Mouse (Mus musculus) heart, postnatal 25 days (tissue): ENCODE results near the gene Atp8b5. TPM values are rescaled to one million over a fixed set of nuclear protein-coding genes. Genes with fewer than 3 reads are reported as not detected.
A peak's percentile ranks its signal among the peaks of the same experiment; 100 is the strongest.

Experiments used
- DNase-seq: peaks from one replicate; pipeline ENCODE4 v3.0.0; 2022; ENCODE audit warnings: low spot score
- intact Hi-C: fragments of 180-260 bp; cut with DNase I; formaldehyde crosslinking; loops from one replicate; pipeline ENCODE4 v1.15.1; 2025
- total RNA-seq, 2 experiments: library from RNA; stranded (reverse); gene quantifications; 2 replicates each; pipeline ENCODE4 v1.2.3; 2021

Atp8b5 gene
- total RNA-seq, 2 experiments from 2014 or later, result 0.05 TPM; not detected in 1

- intact Hi-C loops, result no loop called here
Measured at GRCm38 (mm10) chr4:43379601-43380000, 112.6 kb downstream of the Atp8b5 start.

DNA sequence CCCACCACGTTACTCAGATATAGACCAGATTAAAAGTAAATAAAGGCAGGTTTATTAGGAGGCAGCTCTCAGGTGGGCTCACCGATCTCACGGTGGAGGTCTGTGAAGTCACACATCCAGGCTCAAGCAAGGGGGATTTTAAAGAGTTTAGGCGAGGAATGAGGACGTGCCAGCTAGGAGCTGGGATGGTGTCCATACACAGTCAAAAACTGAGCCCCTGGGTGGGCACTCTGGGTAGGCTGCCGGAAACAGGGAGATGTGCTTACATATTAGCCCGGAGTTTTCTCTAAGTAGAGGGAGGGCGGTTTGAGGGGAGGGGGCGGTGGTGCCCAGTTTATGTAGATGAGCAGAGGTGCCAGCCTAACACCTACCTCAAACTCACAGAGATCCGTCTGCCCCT is 114.0 kb downstream of the Atp8b5 start:
- intact Hi-C loops, result loop anchor here (2.0 to 5.0 kb wide), 2 partner anchors 44 to 114 kb away; partner anchors contain the start of gene Atp8b5
- DNase-seq, result no peak

More at GRCm38 (mm10) chr4:43379601-43380000, 112.6 kb downstream of the Atp8b5 start:
- no peak for DNase-seq

DNA sequence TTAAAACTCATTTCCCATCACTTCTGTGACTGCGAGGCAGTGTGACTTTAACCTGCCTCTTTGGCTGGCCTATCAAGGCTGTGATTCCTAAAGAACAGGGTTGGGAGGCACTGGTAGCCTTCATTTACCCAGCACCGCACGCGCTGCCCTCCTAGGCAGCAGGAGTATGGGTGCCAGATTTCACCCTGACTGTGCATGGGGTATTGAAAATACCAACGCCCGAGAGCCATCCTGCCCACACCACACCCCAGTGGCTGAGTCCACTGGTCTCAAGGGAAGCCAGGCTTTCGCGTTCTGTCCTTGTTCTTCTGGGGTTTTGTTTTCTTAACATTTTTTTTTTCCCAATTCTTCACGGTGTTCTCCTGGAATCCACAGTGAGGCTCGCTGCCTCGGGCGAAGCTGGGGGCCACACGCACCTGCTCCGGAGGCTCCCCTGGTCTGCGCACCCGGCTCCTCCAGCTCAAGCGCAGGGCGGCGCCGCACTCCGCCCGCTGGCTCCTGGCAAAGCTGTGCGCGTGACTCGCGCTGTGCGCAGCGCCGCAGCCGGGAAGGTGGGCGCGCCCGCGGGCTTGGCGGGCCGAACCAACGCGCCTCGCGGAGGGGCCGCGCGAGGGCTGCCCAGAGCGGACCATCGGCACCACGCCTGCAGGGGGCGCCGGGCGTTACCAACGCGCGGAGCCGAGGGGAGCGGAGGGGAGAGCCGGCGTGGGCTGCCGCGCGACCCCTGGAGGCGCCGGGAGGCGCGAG is 114.6 kb downstream of the Atp8b5 start, which contains the start of gene Rusc2:
Gene Rusc2 (plus strand): TSS at position 572 of the 747 bp plus-strand sequence.
- intact Hi-C loops, result loop anchor here (1.0 to 5.0 kb wide), 4 partner anchors 25 to 115 kb away; partner anchors contain the start of gene Atp8b5
- peak; percentile 90 for DNase-seq

GRCm38 (mm10) chr4:43382155-43383020 is 115.4 kb downstream of the Atp8b5 start:
- intact Hi-C loops, result loop anchor here (1.0 to 5.0 kb wide), 3 partner anchors 24 to 45 kb away; no protein-coding TSS in a partner anchor
- no peak for DNase-seq

DNA sequence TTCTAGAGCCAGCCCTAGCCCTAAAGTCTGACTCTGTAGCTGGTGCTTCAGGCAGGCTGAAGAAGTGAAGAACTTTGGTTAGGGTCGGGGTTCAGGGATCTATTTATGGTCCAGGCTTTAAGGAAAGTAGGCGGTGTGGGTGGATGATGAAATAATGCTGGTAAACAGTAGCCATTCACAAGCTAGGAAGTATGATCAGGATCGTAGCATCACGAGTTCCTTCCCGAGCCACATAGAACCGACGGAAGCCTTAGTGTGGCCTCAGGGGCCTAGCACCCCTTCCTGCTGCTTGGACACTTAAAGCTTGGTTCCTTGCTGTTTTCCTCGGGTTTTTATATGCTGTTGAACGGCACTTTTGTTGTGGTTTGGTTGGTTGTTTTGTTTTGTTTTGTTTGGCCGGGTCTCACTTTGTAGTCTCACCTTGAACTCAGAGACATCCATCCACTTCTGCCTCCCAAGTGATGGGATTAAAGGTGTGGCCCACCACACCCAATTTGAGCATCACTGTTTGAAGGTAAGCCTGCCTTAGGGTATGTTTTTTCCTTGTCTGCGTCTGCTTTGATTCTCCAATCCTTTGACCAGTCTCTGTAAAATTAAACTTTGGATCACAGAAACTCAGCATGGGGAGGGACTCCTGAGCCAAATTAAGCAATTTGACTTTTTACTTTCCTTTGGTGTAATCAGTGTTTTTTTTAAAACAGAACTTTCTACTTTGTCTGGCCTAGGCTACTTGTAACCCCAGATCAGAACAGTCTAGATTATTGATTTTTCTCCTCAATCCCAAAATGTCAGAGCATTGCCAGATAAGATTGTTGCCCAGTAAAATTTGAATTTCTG is 116.5 kb downstream of the Atp8b5 start:
- intact Hi-C loops, result loop anchor here (2.0 to 5.0 kb wide), 2 partner anchors 23 to 46 kb away; no protein-coding TSS in a partner anchor
- no peak for DNase-seq

- intact Hi-C loops, result loop anchor here (5.0 kb wide), 1 partner anchor 47 kb away; no protein-coding TSS in a partner anchor
- DNase-seq, result no peak
Measured at GRCm38 (mm10) chr4:43384083-43384460, 117.1 kb downstream of the Atp8b5 start.

DNA sequence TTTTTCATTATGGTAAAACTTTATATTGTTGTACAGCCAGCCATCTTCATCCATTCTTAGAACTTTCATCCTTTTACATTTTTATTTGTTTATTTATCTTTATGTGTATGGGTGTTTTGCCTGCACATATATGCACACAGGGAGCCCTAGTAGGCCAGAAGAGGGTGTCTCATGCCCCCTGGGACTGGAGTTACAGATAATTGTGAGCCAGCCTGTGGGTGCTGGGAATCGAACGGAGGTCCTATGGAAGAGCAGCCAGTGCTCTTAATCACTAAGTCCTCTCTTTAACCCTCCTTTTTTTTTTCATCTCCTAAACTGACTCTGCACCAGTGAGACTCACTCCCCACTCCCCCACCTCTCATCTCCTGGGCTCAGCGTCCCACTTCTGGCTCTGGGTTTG is 117.6 kb downstream of the Atp8b5 start:
- intact Hi-C loops, result loop anchor here (5.0 kb wide), 1 partner anchor 47 kb away; no protein-coding TSS in a partner anchor

DNA sequence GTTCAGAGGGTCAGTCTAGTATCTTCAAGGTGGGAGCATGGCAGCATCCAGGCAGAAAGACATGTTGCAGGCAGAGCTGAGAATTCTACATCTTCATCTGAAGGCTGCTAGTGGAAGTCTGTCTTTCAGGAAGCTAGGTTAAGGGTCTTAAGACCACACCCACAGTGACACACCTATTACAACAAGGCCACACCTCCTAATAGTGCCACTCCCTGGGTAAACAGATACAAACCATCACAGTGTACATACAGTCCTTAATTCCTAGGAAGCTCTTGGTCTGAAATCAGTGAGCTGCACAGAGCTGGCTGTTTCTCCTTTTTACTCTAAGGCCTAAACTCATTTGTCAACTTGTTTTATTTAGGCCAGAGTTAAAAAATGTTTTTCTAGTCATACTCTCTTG is 120.0 kb downstream of the Atp8b5 start:
- DNase-seq, result no peak
- intact Hi-C loops, result no loop called here

More for the DNA sequence above, 117.6 kb downstream of the Atp8b5 start:
- DNase-seq, result no peak

DNA sequence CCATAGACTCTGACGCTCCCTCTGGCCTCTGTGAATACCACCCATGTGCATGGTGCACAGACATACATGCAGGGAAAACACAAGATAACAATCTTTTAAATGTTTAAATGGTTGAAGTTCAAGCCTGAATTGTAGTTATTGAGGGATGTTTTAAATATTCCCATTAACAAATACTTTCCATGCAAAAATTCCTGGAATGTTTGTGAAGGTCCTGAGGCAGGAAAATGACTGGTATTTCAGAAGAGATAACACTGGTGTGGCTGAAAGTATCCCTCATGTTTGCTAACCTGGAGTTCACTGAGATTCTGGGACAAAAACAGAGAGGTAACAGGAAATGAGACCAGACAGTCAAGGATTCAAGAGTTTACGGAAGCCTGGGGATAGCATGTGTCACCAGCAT is 122.4 kb downstream of the Atp8b5 start:
- DNase-seq, result no peak
- intact Hi-C loops, result no loop called here

GRCm38 (mm10) chr4:43389845-43390440 is 123.0 kb downstream of the Atp8b5 start:
- intact Hi-C loops, result no loop called here
- peak; percentile 30 for DNase-seq

- intact Hi-C loops, result no loop called here
- DNase-seq, result no peak
Measured at GRCm38 (mm10) chr4:43391521-43392050, 124.6 kb downstream of the Atp8b5 start.

DNA sequence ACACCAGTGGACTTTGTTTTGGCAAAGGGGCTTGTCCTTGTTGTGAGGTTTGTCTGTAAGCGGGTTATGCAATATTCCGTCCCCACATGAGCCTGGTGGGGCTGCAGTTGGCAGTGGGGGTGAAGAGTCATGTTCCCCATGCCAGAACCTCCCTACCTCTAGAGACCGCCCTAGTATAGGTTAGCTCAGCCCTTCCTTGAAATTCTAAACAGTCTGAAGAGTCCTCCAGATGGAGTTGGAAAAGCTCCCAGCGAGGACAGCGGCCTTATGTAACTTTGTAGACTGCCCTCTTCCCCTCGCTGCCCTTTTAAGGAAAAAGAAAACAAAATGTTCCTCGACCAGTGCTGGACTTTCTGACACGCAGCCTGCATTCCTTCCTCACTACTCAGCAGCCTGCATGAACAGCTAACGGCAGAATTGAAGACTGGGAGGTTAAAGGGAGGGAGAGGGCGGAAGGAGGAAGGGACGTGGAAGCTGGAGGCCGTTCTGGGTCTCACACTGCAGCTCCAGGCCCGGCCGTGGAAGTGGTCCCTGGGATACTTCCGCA is 127.5 kb downstream of the Atp8b5 start:
- DNase-seq, result peak; percentile 86

GRCm38 (mm10) chr4:43395147-43395546 is 128.2 kb downstream of the Atp8b5 start:
- no peak for DNase-seq
- intact Hi-C loops, result no loop called here

More for the DNA sequence above, 127.5 kb downstream of the Atp8b5 start:
- intact Hi-C loops, result no loop called here

DNA sequence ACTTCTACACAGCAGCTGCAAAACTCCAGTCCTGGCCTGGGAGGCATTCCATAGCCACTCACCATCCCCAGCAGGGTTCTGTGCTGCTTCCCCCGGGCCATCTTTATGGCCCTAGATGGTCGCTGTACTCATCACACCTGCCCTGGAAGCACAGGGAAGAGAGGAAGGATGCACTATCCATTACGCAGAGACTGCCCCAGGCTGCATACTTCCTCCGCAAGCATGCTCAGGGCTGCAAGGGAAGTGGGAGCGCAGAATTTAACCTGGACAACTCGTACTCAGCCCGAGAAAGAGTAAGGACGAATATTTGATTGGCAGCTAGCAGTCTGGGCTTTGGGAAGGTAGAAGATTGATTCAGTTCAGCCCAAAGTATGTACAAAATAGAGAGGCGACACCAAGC is 128.9 kb downstream of the Atp8b5 start:
- DNase-seq, result no peak
- intact Hi-C loops, result no loop called here

- intact Hi-C loops, result no loop called here
- no peak for DNase-seq
Measured at GRCm38 (mm10) chr4:43396381-43396780, 129.4 kb downstream of the Atp8b5 start.

DNA sequence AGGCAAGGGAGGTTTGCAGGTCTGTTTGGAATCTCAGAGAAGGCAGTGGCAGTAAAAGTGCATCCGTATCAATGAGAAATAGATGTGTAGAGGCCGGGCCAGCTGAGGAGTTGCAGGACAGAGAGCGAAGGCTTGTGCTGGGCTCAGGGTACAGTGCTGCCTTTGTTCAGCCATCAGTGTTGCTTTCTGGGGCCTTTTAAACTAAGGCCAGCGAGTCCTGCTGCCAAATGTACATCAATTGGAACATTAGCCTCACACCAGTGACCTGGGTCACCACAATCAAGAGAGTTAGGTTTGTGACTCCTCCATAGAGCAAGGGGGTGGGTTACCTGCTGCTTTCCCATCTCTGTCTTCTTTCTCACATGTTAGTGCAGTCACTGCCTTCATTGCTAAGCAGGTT is 131.1 kb downstream of the Atp8b5 start:
- intact Hi-C loops, result no loop called here
- no peak for DNase-seq

DNA sequence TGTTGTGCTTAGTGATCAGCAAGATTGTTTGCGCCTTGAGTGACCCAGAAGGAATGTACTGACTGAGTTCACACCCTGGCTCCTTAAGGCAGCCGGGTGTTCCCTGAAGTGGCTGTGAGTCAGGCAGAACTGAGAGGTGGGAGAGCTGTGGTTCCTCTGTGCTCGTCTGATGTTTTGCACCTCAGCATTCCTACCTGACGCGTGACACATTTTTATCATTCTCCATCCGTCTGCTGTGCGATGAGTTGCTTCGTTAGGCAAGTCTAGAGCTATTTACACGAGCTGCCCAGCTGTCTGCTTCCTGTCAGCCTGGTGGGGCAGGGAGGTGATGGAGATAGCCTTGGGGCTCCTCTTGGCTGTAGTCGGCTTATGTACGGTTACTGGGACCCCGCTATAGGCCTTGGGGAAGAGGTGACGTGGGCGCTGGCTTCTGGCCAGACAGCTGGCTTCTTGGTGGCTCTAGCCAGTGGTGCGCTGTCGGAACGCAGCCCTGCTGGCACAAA is 131.9 kb downstream of the Atp8b5 start:
- intact Hi-C loops, result no loop called here
- no peak for DNase-seq

- intact Hi-C loops, result no loop called here
- DNase-seq, result no peak
Measured at GRCm38 (mm10) chr4:43399391-43400131, 132.6 kb downstream of the Atp8b5 start.
